In genomic region chr3:98199747-98200146, GRCm38 (mm10) we compare ENCODE assay signal across 21 mouse cellular contexts. TPM values are rescaled to one million over a fixed set of nuclear protein-coding genes. Genes with fewer than 3 reads are reported as not detected.
DNase-seq lines count a peak whose midpoint lies in the region; ATAC-seq lines count a peak whose summit lies in the region.
"Had no signal": no experiment of that assay in that cellular context is flagged by ENCODE, and none has a peak within 500 bp of the region (broad histone marks: within the 10 kb centered on the region; RNA-seq: fewer than 3 reads in every experiment).

No protein-coding gene starts in this region.

- no peaks in the 10 kb centered on the region for H3K9me3 ChIP-seq in intestine, embryonic 16.5 days (ENCODE audit: control insufficient read depth, low read length)
- H3K9me3 ChIP-seq in intestine, embryonic 15.5 days = no peaks in the 10 kb centered on the region
- H3K9me3 ChIP-seq: embryonic facial prominence, embryonic 12.5 days; heart, embryonic 13.5 days; hindbrain, embryonic 13.5 days; neural tube, embryonic 15.5 days had no signal

- DNase-seq in 416B (ENCODE audit: low read depth) = peak; percentile 46
- peak; percentile 38 for DNase-seq in heart, adult 8-10 months (ENCODE audit: low spot score)
- DNase-seq in retina, embryonic 14.5 days (ENCODE audit: low spot score) = peak; percentile 64
- no peak for DNase-seq in yolk sac, embryonic 10.5 days (ENCODE audit: low spot score)
- no peak for DNase-seq in layer of hippocampus, adult 11-12 months (ENCODE audit: low spot score)
- DNase-seq: adrenal gland, adult 2 months; cerebellum, adult 11-12 months; cerebellum, postnatal 36 days; thymus, postnatal 36 days had no signal

- WGBS in intestine, embryonic 16.5 days = 62% methylated on average over 5 of the region's 5 CpGs
- 54% methylated on average over 5 of the region's 5 CpGs for WGBS in intestine, embryonic 15.5 days

- no peak overlapping the region for H3K9ac ChIP-seq in intestine, embryonic 16.5 days (ENCODE audit: low read depth, low read length)
- no peak overlapping the region for H3K9ac ChIP-seq in intestine, embryonic 15.5 days
- H3K9ac ChIP-seq: embryonic facial prominence, embryonic 12.5 days; heart, embryonic 13.5 days; hindbrain, embryonic 13.5 days; neural tube, embryonic 15.5 days had no signal

- H3K4me1 ChIP-seq in intestine, embryonic 16.5 days (ENCODE audit: control insufficient read depth, insufficient read depth, low read length) = peaks cover 15% of the 10 kb centered on the region; the same call in 1 of the 2 replicates
- peaks cover 13% of the 10 kb centered on the region; the same call in 1 of the 2 replicates for H3K4me1 ChIP-seq in intestine, embryonic 15.5 days (replicated peaks)
- H3K4me1 ChIP-seq: embryonic facial prominence, embryonic 12.5 days had no signal

- no peaks in the 10 kb centered on the region for H3K27me3 ChIP-seq in intestine, embryonic 16.5 days (replicated peaks; ENCODE audit: control insufficient read depth, insufficient read depth, low read length)
- H3K27me3 ChIP-seq in intestine, embryonic 15.5 days (replicated peaks) = no peaks in the 10 kb centered on the region
- H3K27me3 ChIP-seq: embryonic facial prominence, embryonic 12.5 days; heart, embryonic 13.5 days; hindbrain, embryonic 13.5 days; neural tube, embryonic 15.5 days had no signal

- no peak overlapping the region for H3K27ac ChIP-seq in intestine, embryonic 16.5 days (ENCODE audit: low read length)
- no peak overlapping the region for H3K27ac ChIP-seq in intestine, embryonic 15.5 days
- H3K27ac ChIP-seq: embryonic facial prominence, embryonic 12.5 days; heart, embryonic 13.5 days; hindbrain, embryonic 13.5 days; neural tube, embryonic 15.5 days had no signal

- ATAC-seq in intestine, embryonic 16.5 days = peak; percentile 35; the same call in 1 of the 2 replicates
- no peak for ATAC-seq in intestine, embryonic 15.5 days
- ATAC-seq: intestine, postnatal 0 days had no signal

- H3K4me2 ChIP-seq in intestine, embryonic 16.5 days (ENCODE audit: low read depth, low read length) = no peak overlapping the region
- H3K4me2 ChIP-seq in intestine, embryonic 15.5 days (replicated peaks) = no peak overlapping the region
- H3K4me2 ChIP-seq: embryonic facial prominence, embryonic 12.5 days; heart, embryonic 13.5 days; hindbrain, embryonic 13.5 days; neural tube, embryonic 15.5 days had no signal

- no peak overlapping the region for H3K4me3 ChIP-seq in intestine, embryonic 16.5 days (ENCODE audit: low read length)
- H3K4me3 ChIP-seq in intestine, embryonic 15.5 days (replicated peaks) = no peak overlapping the region
- H3K4me3 ChIP-seq: embryonic facial prominence, embryonic 12.5 days; heart, embryonic 13.5 days; hindbrain, embryonic 13.5 days; neural tube, embryonic 15.5 days had no signal

- H3K36me3 ChIP-seq in intestine, embryonic 16.5 days (ENCODE audit: control insufficient read depth, insufficient read depth, low read length) = no peaks in the 10 kb centered on the region
- no peaks in the 10 kb centered on the region for H3K36me3 ChIP-seq in intestine, embryonic 15.5 days
- H3K36me3 ChIP-seq: embryonic facial prominence, embryonic 12.5 days; G1E; heart, embryonic 13.5 days; hindbrain, embryonic 13.5 days; neural tube, embryonic 15.5 days had no signal

RNA-seq across cellular contexts. Expression of gene Reg4, which starts 22.2 kb away (rescaled TPM):
- 28.4 and 37.9 TPM in 2 replicates for polyA plus RNA-seq in intestine, embryonic 16.5 days (2015; fragmentation: Nextera tagmentation; extraction: Ambion mirVana)
- 14.3 and 18.3 TPM in 2 replicates for polyA plus RNA-seq in intestine, embryonic 15.5 days (2015; fragmentation: Nextera tagmentation; extraction: Ambion mirVana)
- total RNA-seq in heart, adult 8-10 months (2022) = not detected
- total RNA-seq: adrenal gland, adult 2 months; G1E; left cerebral cortex, postnatal 14 days had no signal
- polyA plus RNA-seq: adrenal gland, adult 2 months; brain, embryonic 14.5 days; embryonic facial prominence, embryonic 12.5 days; G1E; heart, embryonic 13.5 days; hindbrain, embryonic 13.5 days; liver, adult 2 months; lung, embryonic 16.5 days; neural tube, embryonic 15.5 days had no signal

RNA-seq across cellular contexts. Expression of gene Adam30, which starts 39.3 kb away (rescaled TPM):
- polyA plus RNA-seq in intestine, embryonic 16.5 days (2015; fragmentation: Nextera tagmentation; extraction: Ambion mirVana) = not detected in 2 replicates
- not detected in 2 replicates for polyA plus RNA-seq in intestine, embryonic 15.5 days (2015; fragmentation: Nextera tagmentation; extraction: Ambion mirVana)
- total RNA-seq in heart, adult 8-10 months (2022) = not detected
- total RNA-seq: adrenal gland, adult 2 months; left cerebral cortex, postnatal 14 days; liver, adult 2 months had no signal
- polyA plus RNA-seq: adrenal gland, adult 2 months; brain, embryonic 14.5 days; embryonic facial prominence, embryonic 12.5 days; G1E; heart, embryonic 13.5 days; intestine, postnatal 0 days; liver, adult 2 months; lung, embryonic 16.5 days; neural tube, embryonic 15.5 days had no signal

Comparison
In these comparisons a context has a peak if more than half of its experiments do, and no peak if none do; other contexts are left out.
1. DNase-seq: peak in 416B (single experiment), heart, adult 8-10 months (single experiment) and retina, embryonic 14.5 days (single experiment); none in yolk sac, embryonic 10.5 days (single experiment) and layer of hippocampus, adult 11-12 months (single experiment).